Mouse (Mus musculus): ENCODE data around the gene Csk. TPM values are rescaled to one million over a fixed set of nuclear protein-coding genes. Genes with fewer than 3 reads are reported as not detected.

The Csk gene
- polyA plus RNA-seq, 1 experiment from 2014 or later: 13.1 TPM

DNA sequence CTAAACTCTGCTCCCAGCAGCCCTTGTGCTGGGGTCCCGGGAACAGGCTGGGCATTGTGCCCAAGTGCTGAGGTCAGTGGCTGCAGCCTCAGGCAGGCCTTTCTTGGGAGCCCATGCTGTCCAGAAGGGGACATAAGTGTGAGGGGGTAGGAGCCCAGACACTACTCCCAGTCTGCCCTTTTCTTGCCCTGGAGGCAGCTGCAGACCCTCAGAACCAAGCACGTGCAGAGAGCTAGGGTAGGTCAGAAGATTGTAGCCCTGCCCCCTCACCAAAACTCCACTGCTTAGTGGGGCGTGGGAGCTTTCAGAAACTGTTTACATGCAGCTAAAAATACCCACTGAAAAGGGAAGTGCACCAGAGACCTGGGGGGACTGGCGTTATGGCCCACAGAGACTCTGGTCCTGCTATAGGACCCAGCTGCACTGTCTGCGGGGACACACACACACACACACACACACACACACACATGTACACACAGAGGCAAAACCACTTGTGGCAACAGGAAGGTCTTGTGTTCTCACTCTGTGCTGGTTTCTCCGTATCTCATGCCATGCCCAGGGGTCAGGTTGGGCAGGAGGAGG lies 15.6 kb downstream of the Csk start:
- Histone ChIP-seq H3K36me3 (ENCODE audit: control insufficient read depth, insufficient read depth, low read length) (peaks cover 13% of the 10 kb centered on the region), H3K9me3 (ENCODE audit: control insufficient read depth, low read length) (no peaks in the 10 kb centered on the region), H3K9ac (ENCODE audit: low read length) (peak overlapping the region; percentile 62), H3K27me3 (ENCODE audit: control insufficient read depth, insufficient read depth, low read length) (no peaks in the 10 kb centered on the region), H3K27ac (replicated peaks in 1 of 2; ENCODE audit: control insufficient read depth in 1 of 2, insufficient read depth in 1 of 2, low read depth in 2 of 2, low read length in 2 of 2) (peak overlapping the region; percentile 77 to 91), H3K4me3 (ENCODE audit: control insufficient read depth in 1 of 2, insufficient read depth in 1 of 2, low read depth in 1 of 2, low read length in 2 of 2) (no peak overlapping the region), H3K4me2 (ENCODE audit: low read length) (peak overlapping the region; percentile 51), H3K4me1 (ENCODE audit: control insufficient read depth in 2 of 2, insufficient read depth in 2 of 2, low read length in 2 of 2) (peaks cover 42 to 71% of the 10 kb centered on the region in 2 experiments)
- 4% methylated on average over 6 of the region's 6 CpGs for WGBS
- ATAC-seq (ENCODE audit: insufficient number of reproducible peaks, insufficient read depth, low FRiP score, low read depth): peak; percentile 54

GRCm38 (mm10) chr9:57637272-57637671 lies 16.2 kb downstream of the Csk start:
- Histone ChIP-seq H3K9ac (ENCODE audit: low read length) (peak overlapping the region; percentile 62), H3K9me3 (ENCODE audit: control insufficient read depth, low read length) (no peaks in the 10 kb centered on the region), H3K4me3 (ENCODE audit: control insufficient read depth in 1 of 2, insufficient read depth in 1 of 2, low read depth in 1 of 2, low read length in 2 of 2) (no peak overlapping the region), H3K4me1 (ENCODE audit: control insufficient read depth in 2 of 2, insufficient read depth in 2 of 2, low read length in 2 of 2) (peaks cover 42 to 68% of the 10 kb centered on the region in 2 experiments), H3K27ac (replicated peaks in 1 of 2; ENCODE audit: control insufficient read depth in 1 of 2, insufficient read depth in 1 of 2, low read depth in 2 of 2, low read length in 2 of 2) (peak overlapping the region; percentile 77 to 91), H3K4me2 (ENCODE audit: low read length) (peak overlapping the region; percentile 51), H3K36me3 (ENCODE audit: control insufficient read depth, insufficient read depth, low read length) (peaks cover 10% of the 10 kb centered on the region), H3K27me3 (ENCODE audit: control insufficient read depth, insufficient read depth, low read length) (no peaks in the 10 kb centered on the region)
- WGBS: 34% methylated on average over 3 of the region's 3 CpGs
- ATAC-seq (ENCODE audit: insufficient number of reproducible peaks, insufficient read depth, low FRiP score, low read depth): no peak

DNA sequence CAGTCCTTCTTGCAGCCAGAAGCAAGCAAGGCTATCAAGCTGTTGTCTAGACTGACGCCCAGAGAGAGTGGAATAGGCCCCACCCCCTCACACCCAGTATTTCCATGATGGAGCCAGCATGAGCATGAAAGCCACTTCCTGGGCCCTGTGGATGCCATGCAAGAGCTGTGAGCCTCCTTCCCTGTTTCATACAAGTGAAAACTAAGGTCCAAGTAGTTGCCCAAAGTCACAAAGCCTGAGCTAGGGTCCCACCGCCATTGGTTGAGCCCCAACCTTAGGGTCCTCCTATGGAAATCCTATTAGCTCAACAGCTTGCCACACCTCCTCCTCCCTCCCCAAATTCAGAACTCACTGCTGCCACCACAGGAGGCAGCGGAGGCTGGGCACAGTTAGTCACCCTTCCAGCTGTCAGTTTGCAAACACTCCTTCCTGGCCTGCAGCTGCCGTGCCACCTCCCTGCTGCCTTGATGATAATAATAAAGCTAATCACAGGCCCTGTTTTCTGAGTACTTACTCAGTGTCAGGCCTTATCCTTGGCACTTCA lies 19.9 kb downstream of the Csk start:
- Histone ChIP-seq H3K9me3 (ENCODE audit: control insufficient read depth, low read length) (no peaks in the 10 kb centered on the region), H3K27me3 (ENCODE audit: control insufficient read depth, insufficient read depth, low read length) (no peaks in the 10 kb centered on the region), H3K36me3 (ENCODE audit: control insufficient read depth, insufficient read depth, low read length) (peaks cover 31% of the 10 kb centered on the region), H3K4me3 (ENCODE audit: control insufficient read depth in 1 of 2, insufficient read depth in 1 of 2, low read depth in 1 of 2, low read length in 2 of 2) (no peak overlapping the region), H3K4me2 (ENCODE audit: low read length) (no peak overlapping the region), H3K27ac (replicated peaks in 1 of 2; ENCODE audit: control insufficient read depth in 1 of 2, insufficient read depth in 1 of 2, low read depth in 2 of 2, low read length in 2 of 2) (no peak overlapping the region), H3K4me1 (ENCODE audit: control insufficient read depth in 2 of 2, insufficient read depth in 2 of 2, low read length in 2 of 2) (peaks cover 18 to 35% of the 10 kb centered on the region in 2 experiments), H3K9ac (ENCODE audit: low read length) (no peak overlapping the region)
- ATAC-seq (ENCODE audit: insufficient number of reproducible peaks, insufficient read depth, low FRiP score, low read depth): no peak
- 27% methylated on average over 4 of the region's 4 CpGs for WGBS

GRCm38 (mm10) chr9:57629118-57629874 lies 24.1 kb downstream of the Csk start:
- peaks cover 5 to 11% of the 10 kb centered on the region in 2 experiments; a peak in 2 of 4 replicates for H3K4me1 ChIP-seq (ENCODE audit: control insufficient read depth in 2 of 2, insufficient read depth in 2 of 2, low read length in 2 of 2)
- WGBS: 64% methylated on average over 14 of the region's 14 CpGs
- H3K4me3 ChIP-seq (ENCODE audit: control insufficient read depth in 1 of 2, insufficient read depth in 1 of 2, low read depth in 1 of 2, low read length in 2 of 2): no peak overlapping the region
- no peak overlapping the region for H3K9ac ChIP-seq (ENCODE audit: low read length)
- no peaks in the 10 kb centered on the region for H3K9me3 ChIP-seq (ENCODE audit: control insufficient read depth, low read length)
- no peak overlapping the region for H3K4me2 ChIP-seq (ENCODE audit: low read length)
- H3K27me3 ChIP-seq (ENCODE audit: control insufficient read depth, insufficient read depth, low read length): no peaks in the 10 kb centered on the region
- H3K36me3 ChIP-seq (ENCODE audit: control insufficient read depth, insufficient read depth, low read length): peaks cover 74% of the 10 kb centered on the region
- peak; percentile 37; the same call in 1 of the 2 replicates for ATAC-seq (ENCODE audit: insufficient number of reproducible peaks, insufficient read depth, low FRiP score, low read depth)
- H3K27ac ChIP-seq (replicated peaks in 1 of 2; ENCODE audit: control insufficient read depth in 1 of 2, insufficient read depth in 1 of 2, low read depth in 2 of 2, low read length in 2 of 2): no peak overlapping the region

DNA sequence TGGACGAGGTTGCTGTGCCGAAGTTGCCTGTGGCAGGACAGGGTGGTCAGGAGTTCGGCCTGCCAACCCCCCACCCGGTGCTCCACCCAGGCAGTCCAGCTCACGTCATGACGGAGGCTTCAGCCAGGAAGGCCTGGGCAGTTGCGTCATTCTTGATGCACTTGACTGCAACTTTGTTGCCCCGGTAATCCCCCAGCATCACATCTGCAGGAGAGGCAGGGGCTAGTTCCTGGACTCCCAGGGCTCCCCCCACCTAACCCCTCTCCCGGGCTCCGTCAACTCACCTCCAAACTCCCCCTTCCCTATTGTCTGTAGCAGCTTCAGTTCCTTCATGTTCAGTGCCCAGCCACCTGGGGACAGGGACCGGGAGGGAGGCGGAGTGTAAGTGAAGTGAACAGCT lies 24.7 kb downstream of the Csk start:
- 0 out of 2 replicates have a peak, but pooled peaks have one; percentile 1 for ATAC-seq (ENCODE audit: insufficient number of reproducible peaks, insufficient read depth, low FRiP score, low read depth)
- Histone ChIP-seq H3K9ac (ENCODE audit: low read length) (no peak overlapping the region), H3K36me3 (ENCODE audit: control insufficient read depth, insufficient read depth, low read length) (peaks cover 74% of the 10 kb centered on the region), H3K9me3 (ENCODE audit: control insufficient read depth, low read length) (no peaks in the 10 kb centered on the region), H3K4me2 (ENCODE audit: low read length) (no peak overlapping the region), H3K27me3 (ENCODE audit: control insufficient read depth, insufficient read depth, low read length) (no peaks in the 10 kb centered on the region), H3K27ac (replicated peaks in 1 of 2; ENCODE audit: control insufficient read depth in 1 of 2, insufficient read depth in 1 of 2, low read depth in 2 of 2, low read length in 2 of 2) (no peak overlapping the region), H3K4me3 (ENCODE audit: control insufficient read depth in 1 of 2, insufficient read depth in 1 of 2, low read depth in 1 of 2, low read length in 2 of 2) (no peak overlapping the region), H3K4me1 (ENCODE audit: control insufficient read depth in 2 of 2, insufficient read depth in 2 of 2, low read length in 2 of 2) (peaks cover 5% of the 10 kb centered on the region in 2 experiments; a peak in 2 of 4 replicates)
- 86% methylated on average over 12 of the region's 12 CpGs for WGBS

DNA sequence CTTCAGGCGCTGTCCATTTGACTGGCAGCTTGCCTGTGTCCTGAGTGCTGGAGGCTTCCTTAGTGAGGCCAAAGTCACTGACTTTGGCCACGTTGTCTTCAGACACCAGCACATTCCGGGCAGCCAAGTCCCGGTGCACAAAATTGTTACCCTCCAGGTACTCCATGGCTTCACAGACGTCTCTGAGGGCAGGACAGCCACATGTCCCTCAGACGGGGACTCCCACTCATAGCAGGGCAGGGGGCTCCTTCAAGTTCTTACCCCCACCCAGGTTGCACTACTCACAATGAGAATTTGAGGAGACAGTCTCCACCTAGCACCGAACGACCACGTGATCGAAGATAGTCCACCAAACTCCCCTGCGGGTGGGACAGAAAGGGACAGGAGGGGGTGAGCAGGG lies 25.5 kb downstream of the Csk start:
- no peak for ATAC-seq (ENCODE audit: insufficient number of reproducible peaks, insufficient read depth, low FRiP score, low read depth)
- H3K27me3 ChIP-seq (ENCODE audit: control insufficient read depth, insufficient read depth, low read length): no peaks in the 10 kb centered on the region
- H3K4me2 ChIP-seq (ENCODE audit: low read length): no peak overlapping the region
- H3K9ac ChIP-seq (ENCODE audit: low read length): no peak overlapping the region
- peaks cover 74% of the 10 kb centered on the region for H3K36me3 ChIP-seq (ENCODE audit: control insufficient read depth, insufficient read depth, low read length)
- H3K4me3 ChIP-seq (ENCODE audit: control insufficient read depth in 1 of 2, insufficient read depth in 1 of 2, low read depth in 1 of 2, low read length in 2 of 2): no peak overlapping the region
- no peak overlapping the region for H3K27ac ChIP-seq (replicated peaks in 1 of 2; ENCODE audit: control insufficient read depth in 1 of 2, insufficient read depth in 1 of 2, low read depth in 2 of 2, low read length in 2 of 2)
- 89% methylated on average over 11 of the region's 11 CpGs for WGBS
- no peaks in the 10 kb centered on the region; a peak in 1 of 4 replicates for H3K4me1 ChIP-seq (ENCODE audit: control insufficient read depth in 2 of 2, insufficient read depth in 2 of 2, low read length in 2 of 2)
- no peaks in the 10 kb centered on the region for H3K9me3 ChIP-seq (ENCODE audit: control insufficient read depth, low read length)

GRCm38 (mm10) chr9:57627191-57627590 lies 26.2 kb downstream of the Csk start:
- Histone ChIP-seq H3K4me2 (ENCODE audit: low read length) (no peak overlapping the region), H3K4me3 (ENCODE audit: control insufficient read depth in 1 of 2, insufficient read depth in 1 of 2, low read depth in 1 of 2, low read length in 2 of 2) (no peak overlapping the region), H3K9me3 (ENCODE audit: control insufficient read depth, low read length) (no peaks in the 10 kb centered on the region), H3K36me3 (ENCODE audit: control insufficient read depth, insufficient read depth, low read length) (peaks cover 74% of the 10 kb centered on the region), H3K27me3 (ENCODE audit: control insufficient read depth, insufficient read depth, low read length) (no peaks in the 10 kb centered on the region), H3K4me1 (ENCODE audit: control insufficient read depth in 2 of 2, insufficient read depth in 2 of 2, low read length in 2 of 2) (no peaks in the 10 kb centered on the region), H3K27ac (replicated peaks in 1 of 2; ENCODE audit: control insufficient read depth in 1 of 2, insufficient read depth in 1 of 2, low read depth in 2 of 2, low read length in 2 of 2) (no peak overlapping the region), H3K9ac (ENCODE audit: low read length) (no peak overlapping the region)
- WGBS: 95% methylated on average over 17 of the region's 17 CpGs
- ATAC-seq (ENCODE audit: insufficient number of reproducible peaks, insufficient read depth, low FRiP score, low read depth): no peak

Measured in heart, embryonic 14.5 days (tissue).